Mouse (Mus musculus): ENCODE results near the gene Gadd45b. TPM values are rescaled to one million over a fixed set of nuclear protein-coding genes. Genes with fewer than 3 reads are reported as not detected.
A peak's percentile ranks its signal among the peaks of the same experiment; 100 is the strongest.

The Gadd45b gene
- polyA plus RNA-seq, 1 experiment from 2014 or later, result 4.9 TPM

DNA sequence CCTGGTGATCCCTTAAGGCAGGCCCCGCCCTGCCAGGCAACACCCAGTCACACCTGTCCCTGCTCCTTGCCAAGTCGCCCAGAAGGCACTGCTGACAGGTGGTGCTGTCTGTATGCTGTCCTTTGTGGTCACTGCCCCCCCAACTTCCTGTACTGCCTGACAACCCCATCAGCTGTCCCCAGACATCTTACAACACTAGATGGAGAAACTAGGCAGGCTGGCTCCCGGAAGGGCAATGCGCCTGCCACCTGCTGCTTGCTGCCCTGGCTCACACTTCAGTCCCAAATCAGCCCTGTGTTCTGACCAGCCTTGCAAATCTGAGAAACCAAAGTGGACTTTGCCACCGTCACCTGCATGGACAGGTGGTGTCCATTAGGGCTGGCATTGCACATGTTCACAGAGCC, 15.6 kb upstream of the Gadd45b start:
- H3K27me3 ChIP-seq, result no peaks in the 10 kb centered on the region
- no peak overlapping the region for H3K4me2 ChIP-seq (replicated peaks)
- no peaks in the 10 kb centered on the region for H3K9me3 ChIP-seq
- H3K9ac ChIP-seq (replicated peaks), result no peak overlapping the region
- H3K36me3 ChIP-seq, result peaks cover 60% of the 10 kb centered on the region
- H3K27ac ChIP-seq, result no peak overlapping the region
- peaks cover 29% of the 10 kb centered on the region for H3K4me1 ChIP-seq (replicated peaks)
- H3K4me3 ChIP-seq (replicated peaks), result no peak overlapping the region
- ATAC-seq, result no peak
- 91% methylated on average over 5 of the region's 5 CpGs for WGBS

DNA sequence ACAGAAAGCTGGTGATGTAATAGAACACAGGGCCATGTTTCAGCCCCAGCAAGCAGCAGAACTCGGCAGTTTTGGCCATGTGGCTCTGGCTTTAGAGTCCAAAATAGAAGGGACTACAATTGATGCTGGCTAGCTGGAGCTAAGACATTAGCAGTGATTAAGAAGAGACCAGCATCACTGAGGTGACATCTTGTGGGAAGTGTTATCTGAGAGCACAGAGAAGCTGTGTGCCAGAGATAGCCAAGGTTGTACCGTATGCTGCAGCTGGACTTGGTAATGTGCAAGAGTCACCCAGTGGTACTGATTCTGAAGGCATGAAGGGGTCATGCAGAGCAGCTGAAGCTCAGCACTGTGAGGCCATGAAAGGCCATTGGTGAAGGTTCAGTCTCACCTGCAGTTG, 14.6 kb upstream of the Gadd45b start:
- no peak for ATAC-seq
- Histone ChIP-seq H3K9me3 (no peaks in the 10 kb centered on the region), H3K4me3 (replicated peaks) (no peak overlapping the region), H3K4me2 (replicated peaks) (no peak overlapping the region), H3K4me1 (replicated peaks) (peaks cover 29% of the 10 kb centered on the region), H3K9ac (replicated peaks) (no peak overlapping the region), H3K27me3 (no peaks in the 10 kb centered on the region), H3K36me3 (peaks cover 50% of the 10 kb centered on the region), H3K27ac (no peak overlapping the region)
- WGBS, result 91% methylated on average over 2 of the region's 2 CpGs

DNA sequence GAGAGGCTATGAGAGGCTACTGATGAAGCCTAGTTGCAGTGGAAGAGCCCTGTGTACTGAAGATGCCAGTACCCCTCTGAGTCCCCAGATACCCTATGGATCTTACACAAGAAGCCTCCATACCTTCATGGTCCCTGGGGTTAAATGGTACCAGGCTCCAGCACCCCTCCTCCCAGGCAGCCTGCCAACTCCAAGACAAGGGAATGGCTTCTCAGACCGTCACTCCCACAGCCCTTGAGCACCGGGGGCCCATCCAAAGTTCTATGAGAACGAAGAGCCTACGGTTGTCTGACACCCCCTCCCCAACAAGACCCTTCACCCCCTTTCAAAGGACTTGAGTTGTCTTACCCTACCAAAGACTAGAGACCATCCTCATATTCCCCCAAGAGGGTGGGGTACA, 14.1 kb upstream of the Gadd45b start:
- H3K4me1 ChIP-seq (replicated peaks), result peaks cover 29% of the 10 kb centered on the region
- H3K9me3 ChIP-seq, result no peaks in the 10 kb centered on the region
- no peak for ATAC-seq
- no peak overlapping the region for H3K4me3 ChIP-seq (replicated peaks)
- no peak overlapping the region; the same call in 1 of the 2 replicates for H3K9ac ChIP-seq (replicated peaks)
- 94% methylated on average over 4 of the region's 4 CpGs for WGBS
- peak overlapping the region; percentile 99; the same call in 1 of the 2 replicates for H3K4me2 ChIP-seq (replicated peaks)
- peaks cover 45% of the 10 kb centered on the region for H3K36me3 ChIP-seq
- H3K27ac ChIP-seq, result no peak overlapping the region
- H3K27me3 ChIP-seq, result no peaks in the 10 kb centered on the region

- H3K27me3 ChIP-seq, result no peaks in the 10 kb centered on the region
- peaks cover 33% of the 10 kb centered on the region for H3K4me1 ChIP-seq (replicated peaks)
- peak overlapping the region; percentile 91 for H3K4me3 ChIP-seq (replicated peaks)
- peak overlapping the region; percentile 99 for H3K4me2 ChIP-seq (replicated peaks)
- H3K9ac ChIP-seq (replicated peaks), result peak overlapping the region; percentile 91
- 2% methylated on average over 15 of the region's 15 CpGs for WGBS
- ATAC-seq, result peak; percentile 64
- H3K27ac ChIP-seq, result peak overlapping the region; percentile 82; the same call in 1 of the 2 replicates
- no peaks in the 10 kb centered on the region for H3K9me3 ChIP-seq
- H3K36me3 ChIP-seq, result peaks cover 29% of the 10 kb centered on the region
Measured at GRCm38 (mm10) chr10:80917336-80917778, 12.5 kb upstream of the Gadd45b start.

GRCm38 (mm10) chr10:80917779-80918434, 12.0 kb upstream of the Gadd45b start, which contains the start of gene Lmnb2:
Lmnb2 (minus strand) TSS chr10:80918245.
- peak; percentile 87 for ATAC-seq
- H3K4me2 ChIP-seq (replicated peaks), result peak within 1 kb of the TSS; percentile 99

DNA sequence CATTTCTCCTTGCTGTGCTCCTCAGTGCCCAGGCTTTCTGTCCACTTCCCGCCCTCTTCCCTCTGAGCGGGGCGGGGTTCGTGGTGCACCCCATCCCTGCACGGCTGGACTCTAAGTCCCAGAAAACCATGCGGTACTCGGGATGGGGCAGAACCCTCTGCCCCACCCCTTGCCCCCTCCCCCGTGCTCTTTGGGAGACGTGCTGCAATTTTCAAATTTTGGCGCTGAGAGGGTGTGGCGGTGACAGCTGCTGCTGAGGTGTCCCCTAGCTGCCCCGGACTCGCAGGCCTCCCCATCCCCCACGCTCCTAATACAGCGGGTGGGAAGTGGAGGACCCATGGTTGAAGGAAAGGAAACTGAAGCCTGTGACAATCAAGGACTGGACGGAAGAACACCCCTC, 8.0 kb upstream of the Gadd45b start:
- 4% methylated on average over 16 of the region's 16 CpGs for whole genome bisulfite sequencing
- peak overlapping the region; percentile 30; the same call in 1 of the 2 replicates for H3K9ac ChIP-seq (replicated peaks)

More at GRCm38 (mm10) chr10:80917779-80918434, 12.0 kb upstream of the Gadd45b start, which contains the start of gene Lmnb2:
- H3K27me3 ChIP-seq, result no peaks in the 10 kb centered on the region
- no peaks in the 10 kb centered on the region for H3K9me3 ChIP-seq
- H3K4me1 ChIP-seq (replicated peaks), result peaks cover 33% of the 10 kb centered on the region
- 1% methylated on average over 61 of the region's 61 CpGs for WGBS
- H3K9ac ChIP-seq (replicated peaks), result peak within 1 kb of the TSS; percentile 91
- H3K36me3 ChIP-seq, result peaks cover 23% of the 10 kb centered on the region
- peak within 1 kb of the TSS; percentile 91 for H3K4me3 ChIP-seq (replicated peaks)
- peak within 1 kb of the TSS; percentile 82 for H3K27ac ChIP-seq

DNA sequence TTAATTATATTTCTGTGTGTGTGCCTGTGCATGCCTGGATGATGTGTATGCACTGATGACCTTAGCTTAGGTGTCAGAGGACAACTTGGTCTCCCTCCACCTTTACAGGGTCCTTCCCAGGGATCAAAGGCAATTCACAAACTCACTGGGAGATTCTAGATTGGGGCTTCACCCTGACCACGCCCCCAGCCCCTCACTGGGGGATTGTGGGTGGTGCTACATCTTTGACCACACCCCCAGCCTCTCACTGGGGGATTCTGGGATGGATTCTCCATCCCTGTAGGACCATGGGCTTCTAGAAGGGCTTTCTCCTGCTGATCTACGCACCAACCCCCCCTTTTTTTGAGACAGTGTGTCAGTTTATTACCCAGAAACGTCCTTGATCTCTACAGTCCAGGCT, 4.4 kb upstream of the Gadd45b start:
- peaks cover 18% of the 10 kb centered on the region for H3K4me1 ChIP-seq (replicated peaks)
- H3K27me3 ChIP-seq, result peaks cover 2% of the 10 kb centered on the region
- ATAC-seq, result no peak
- no peak overlapping the region for H3K27ac ChIP-seq
- H3K9me3 ChIP-seq, result no peaks in the 10 kb centered on the region
- no peak overlapping the region for H3K4me3 ChIP-seq (replicated peaks)
- no peaks in the 10 kb centered on the region for H3K36me3 ChIP-seq
- no peak overlapping the region for H3K9ac ChIP-seq (replicated peaks)
- no peak overlapping the region for H3K4me2 ChIP-seq (replicated peaks)
- WGBS, result 44% methylated on average over 3 of the region's 3 CpGs

More for the DNA sequence above, 8.0 kb upstream of the Gadd45b start:
- ATAC-seq, result no peak
- Histone ChIP-seq H3K27ac (no peak overlapping the region), H3K27me3 (no peaks in the 10 kb centered on the region), H3K9me3 (no peaks in the 10 kb centered on the region), H3K4me2 (replicated peaks) (peak overlapping the region; percentile 41), H3K36me3 (no peaks in the 10 kb centered on the region), H3K4me3 (replicated peaks) (peak overlapping the region; percentile 9), H3K4me1 (replicated peaks) (peaks cover 12% of the 10 kb centered on the region)

DNA sequence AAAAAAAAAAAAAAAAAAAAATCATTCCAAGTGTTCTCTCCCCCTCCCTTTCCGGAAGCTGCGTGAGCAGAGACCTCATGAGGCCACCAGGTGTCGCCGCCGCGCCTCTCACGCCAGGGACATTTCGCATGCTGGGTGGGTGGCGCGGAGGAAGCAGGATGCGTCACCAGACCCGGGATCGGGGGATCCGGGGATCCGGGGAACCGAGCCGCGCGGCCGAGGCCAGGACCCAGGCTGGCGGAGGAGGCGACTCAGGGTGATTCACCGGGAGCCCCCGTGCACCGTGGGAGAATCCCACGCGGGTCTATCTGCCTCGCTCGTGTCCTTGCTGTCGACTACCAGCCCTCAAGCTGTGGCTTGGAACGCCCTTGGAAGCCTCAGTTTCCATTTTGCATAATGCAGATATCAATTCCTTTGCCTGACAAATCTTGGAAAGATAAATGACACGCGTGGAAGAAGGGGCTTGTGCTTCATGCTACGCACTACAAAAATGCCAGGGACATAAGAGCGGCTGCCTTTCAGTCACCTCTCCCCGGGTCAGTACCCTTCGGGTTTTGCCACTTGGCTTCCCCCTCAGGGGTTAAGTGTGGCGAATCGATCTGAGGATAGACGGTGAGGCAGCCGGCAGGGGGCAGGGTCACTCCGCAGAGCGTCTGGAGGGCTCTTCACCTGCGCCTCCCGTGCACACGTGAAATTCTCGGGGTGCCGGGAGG, 1.1 kb upstream of the Gadd45b start:
- Histone ChIP-seq H3K27ac (peak overlapping the region; percentile 74), H3K4me1 (replicated peaks) (peaks cover 47% of the 10 kb centered on the region), H3K27me3 (peaks cover 35% of the 10 kb centered on the region), H3K36me3 (no peaks in the 10 kb centered on the region), H3K4me2 (replicated peaks) (peak overlapping the region; percentile 79), H3K9me3 (no peaks in the 10 kb centered on the region), H3K4me3 (replicated peaks) (peak overlapping the region; percentile 51), H3K9ac (replicated peaks) (peak overlapping the region; percentile 73)
- ATAC-seq, result peak; percentile 38
- under 1% methylated on average over 48 of the region's 48 CpGs for WGBS

DNA sequence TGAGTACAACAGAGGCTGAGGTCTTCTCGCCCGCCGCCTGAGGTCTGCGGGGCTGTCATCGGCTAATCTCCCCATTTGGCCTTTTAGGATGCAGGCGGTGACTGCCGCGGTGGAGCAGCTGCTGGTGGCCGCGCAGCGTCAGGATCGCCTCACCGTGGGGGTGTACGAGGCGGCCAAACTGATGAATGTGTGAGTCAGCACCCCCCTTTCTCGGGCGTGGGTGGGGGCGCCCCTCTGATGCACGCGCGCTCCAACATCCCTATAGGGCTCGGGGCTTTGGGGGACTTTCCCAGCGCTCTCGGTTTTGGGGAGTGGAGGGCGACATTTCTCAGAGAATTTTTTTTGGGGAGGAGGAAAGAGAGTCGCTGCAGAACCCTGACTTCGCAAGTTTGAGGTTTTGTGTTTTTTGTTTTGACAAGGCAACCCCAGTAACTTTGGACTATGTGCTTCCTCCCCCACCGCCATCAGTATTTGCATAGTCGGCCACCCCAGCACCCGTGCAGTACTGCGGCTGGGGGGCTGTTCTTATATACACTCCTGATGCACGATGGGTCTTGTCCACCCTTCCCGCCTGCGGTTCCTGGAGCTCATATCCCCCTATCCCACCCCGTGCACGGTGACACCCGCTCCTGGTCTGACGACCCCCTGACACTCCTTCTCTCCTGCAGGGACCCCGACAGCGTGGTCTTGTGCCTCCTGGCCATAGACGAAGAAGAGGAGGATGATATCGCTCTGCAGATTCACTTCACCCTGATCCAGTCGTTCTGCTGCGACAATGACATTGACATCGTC, 684 bp downstream of the Gadd45b start:
- Histone ChIP-seq H3K9me3 (no peaks in the 10 kb centered on the region), H3K4me2 (replicated peaks) (peak overlapping the region; percentile 79), H3K27ac (no peak overlapping the region), H3K36me3 (no peaks in the 10 kb centered on the region), H3K4me3 (replicated peaks) (peak overlapping the region; percentile 42), H3K9ac (replicated peaks) (peak overlapping the region; percentile 56; the same call in 1 of the 2 replicates), H3K27me3 (peaks cover 53% of the 10 kb centered on the region), H3K4me1 (replicated peaks) (peaks cover 51% of the 10 kb centered on the region)
- 1% methylated on average over 45 of the region's 45 CpGs for WGBS
- ATAC-seq, result peak; percentile 5; the same call in 1 of the 2 replicates

DNA sequence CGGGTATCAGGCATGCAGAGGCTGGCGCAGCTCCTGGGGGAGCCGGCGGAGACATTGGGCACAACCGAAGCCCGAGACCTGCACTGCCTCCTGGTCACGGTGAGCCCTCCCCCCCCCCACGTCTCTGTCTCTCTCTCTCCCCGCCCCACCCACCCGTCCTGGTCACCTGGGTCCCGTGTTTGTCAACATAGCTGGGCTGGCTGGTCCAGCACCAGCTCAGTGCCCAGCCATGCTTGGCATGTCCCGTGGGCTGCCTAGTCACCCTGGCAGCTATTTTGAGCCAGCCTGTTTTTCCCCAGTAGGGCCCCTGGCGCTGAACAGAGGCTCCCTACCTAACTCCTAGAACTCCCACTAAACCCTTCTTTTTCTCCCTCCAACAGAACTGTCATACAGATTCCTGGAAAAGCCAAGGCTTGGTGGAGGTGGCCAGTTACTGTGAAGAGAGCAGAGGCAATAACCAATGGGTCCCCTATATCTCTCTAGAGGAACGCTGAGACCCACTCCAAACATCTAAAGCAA, 1.3 kb downstream of the Gadd45b start:
- peak overlapping the region; percentile 79 for H3K4me2 ChIP-seq (replicated peaks)
- no peak for ATAC-seq
- 1% methylated on average over 11 of the region's 14 CpGs for WGBS
- H3K9me3 ChIP-seq, result no peaks in the 10 kb centered on the region
- H3K9ac ChIP-seq (replicated peaks), result peak overlapping the region; percentile 56; the same call in 1 of the 2 replicates
- H3K36me3 ChIP-seq, result no peaks in the 10 kb centered on the region
- peak overlapping the region; percentile 42 for H3K4me3 ChIP-seq (replicated peaks)
- H3K27me3 ChIP-seq, result peaks cover 60% of the 10 kb centered on the region
- H3K4me1 ChIP-seq (replicated peaks), result peaks cover 58% of the 10 kb centered on the region
- no peak overlapping the region for H3K27ac ChIP-seq

DNA sequence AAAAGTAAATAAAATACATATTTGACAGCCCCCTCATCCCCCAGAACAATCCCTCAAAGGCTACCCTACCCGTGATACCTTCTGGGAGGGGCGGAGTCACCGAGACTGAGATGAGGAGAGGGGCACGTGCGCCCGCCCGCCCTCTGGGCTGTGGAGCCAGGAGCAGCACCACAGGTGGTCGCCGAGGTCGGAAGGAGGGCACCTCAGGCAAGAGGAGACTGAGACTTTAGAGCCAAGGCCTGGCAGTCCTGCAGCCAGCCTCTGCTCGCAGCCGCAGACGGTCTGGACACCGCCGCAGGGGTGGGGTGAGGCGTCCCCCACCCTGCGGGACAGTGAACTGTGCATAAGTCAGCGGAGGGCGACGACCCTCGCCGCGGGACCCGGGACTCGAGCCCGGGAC, 1.8 kb downstream of the Gadd45b start:
- Histone ChIP-seq H3K4me3 (replicated peaks) (peak overlapping the region; percentile 42), H3K4me2 (replicated peaks) (peak overlapping the region; percentile 79), H3K27ac (no peak overlapping the region), H3K36me3 (no peaks in the 10 kb centered on the region), H3K27me3 (peaks cover 64% of the 10 kb centered on the region), H3K9ac (replicated peaks) (no peak overlapping the region), H3K4me1 (replicated peaks) (peaks cover 62% of the 10 kb centered on the region), H3K9me3 (no peaks in the 10 kb centered on the region)
- 1% methylated on average over 26 of the region's 26 CpGs for WGBS
- ATAC-seq, result no peak
